Mouse (Mus musculus): Measurements from ENCODE around the gene Gjd3. TPM values are rescaled to one million over a fixed set of nuclear protein-coding genes. Genes with fewer than 3 reads are reported as not detected.
A peak's percentile ranks its signal among the peaks of the same experiment; 100 is the strongest.

Gene Gjd3
- polyA plus RNA-seq, 1 experiment, result not detected

DNA sequence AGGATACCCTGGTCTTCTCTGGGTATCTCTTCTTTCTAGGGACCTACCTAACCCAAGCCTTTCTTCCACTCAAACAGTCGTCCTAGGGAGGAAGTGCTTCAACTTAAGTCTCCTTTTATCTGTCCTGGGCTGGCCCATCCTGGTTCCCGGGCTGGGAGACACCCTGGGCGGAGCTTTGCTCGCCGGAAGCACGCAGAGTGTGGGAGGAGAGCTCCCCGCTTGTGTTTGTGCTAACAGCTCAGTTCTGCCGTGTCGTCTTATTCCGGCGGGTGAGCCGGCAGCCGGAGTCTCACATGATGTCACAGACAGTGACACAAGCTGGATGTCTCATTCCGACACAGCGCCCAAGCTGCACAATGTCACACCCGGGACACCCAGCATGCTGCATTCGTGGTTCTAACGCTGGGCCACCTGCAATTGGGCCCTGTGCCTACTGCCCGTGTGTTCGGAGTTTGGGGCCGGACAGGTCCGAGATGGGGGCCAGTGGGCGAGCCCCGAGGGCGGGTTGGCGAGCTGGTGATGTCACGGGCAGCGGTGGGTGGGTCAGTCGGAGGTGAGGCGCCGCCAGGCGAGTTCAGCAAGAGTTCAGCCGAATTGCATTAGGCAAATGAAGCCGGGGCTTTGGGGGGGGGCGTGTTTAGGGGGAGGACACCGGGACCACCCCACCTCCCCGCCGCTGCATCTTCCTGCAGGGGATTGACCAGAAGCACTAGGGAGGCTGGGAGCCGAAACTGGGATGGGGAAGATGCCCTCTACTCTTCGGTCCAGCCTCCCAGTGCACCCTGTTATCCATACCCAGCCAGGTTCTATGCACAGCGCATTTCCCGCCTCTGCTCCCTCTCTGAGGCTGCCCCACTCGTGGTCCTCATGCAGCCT is 23.1 kb downstream of the Gjd3 start:
- TF ChIP-seq USF1 (IDR thresholded peaks at IDR 0.05; ENCODE audit: low read depth) (no peak), CEBPB (IDR thresholded peaks at IDR 0.05; ENCODE audit: low read depth) (no peak), MAX (IDR thresholded peaks at IDR 0.05) (no peak), CTCF (IDR thresholded peaks at IDR 0.05; ENCODE audit: control insufficient read depth, insufficient read depth, insufficient read length) (no peak), FOSL1 (IDR thresholded peaks at IDR 0.05; ENCODE audit: insufficient read depth, low read length, poor library complexity, severe bottlenecking) (no peak), MYOG (IDR thresholded peaks at IDR 0.05; ENCODE audit: control insufficient read depth, extremely low read depth, insufficient read length) (no peak), MYOD1 (IDR thresholded peaks at IDR 0.05; ENCODE audit: control insufficient read depth, insufficient read length, low read depth) (no peak)
- H3K27me3 ChIP-seq (ENCODE audit: control insufficient read depth, insufficient read depth, insufficient read length), result no peaks in the 10 kb centered on the region
- H3K4me3 ChIP-seq (ENCODE audit: insufficient read depth, poor library complexity, severe bottlenecking), result peak overlapping the region; percentile 57
- peaks cover 94% of the 10 kb centered on the region for H3K79me2 ChIP-seq (ENCODE audit: control insufficient read depth, insufficient read depth)
- H3ac ChIP-seq (ENCODE audit: control insufficient read depth, insufficient read length, low read depth), result peak overlapping the region; percentile 65
- H3K79me3 ChIP-seq (ENCODE audit: low read depth), result peaks cover 48% of the 10 kb centered on the region
- peaks cover 24% of the 10 kb centered on the region for H3K36me3 ChIP-seq (ENCODE audit: control insufficient read depth, insufficient read depth)

GRCm38 (mm10) chr11:98956340-98956739 is 26.5 kb downstream of the Gjd3 start:
- Histone ChIP-seq H3K79me3 (ENCODE audit: low read depth) (peaks cover 47% of the 10 kb centered on the region), H3K36me3 (ENCODE audit: control insufficient read depth, insufficient read depth) (peaks cover 43% of the 10 kb centered on the region), H3K27me3 (ENCODE audit: control insufficient read depth, insufficient read depth, insufficient read length) (no peaks in the 10 kb centered on the region), H3K4me3 (ENCODE audit: insufficient read depth, poor library complexity, severe bottlenecking) (no peak overlapping the region), H3K79me2 (ENCODE audit: control insufficient read depth, insufficient read depth) (peaks cover 94% of the 10 kb centered on the region), H3ac (ENCODE audit: control insufficient read depth, insufficient read length, low read depth) (no peak overlapping the region)
- TF ChIP-seq FOSL1 (IDR thresholded peaks at IDR 0.05; ENCODE audit: insufficient read depth, low read length, poor library complexity, severe bottlenecking), result no peak

DNA sequence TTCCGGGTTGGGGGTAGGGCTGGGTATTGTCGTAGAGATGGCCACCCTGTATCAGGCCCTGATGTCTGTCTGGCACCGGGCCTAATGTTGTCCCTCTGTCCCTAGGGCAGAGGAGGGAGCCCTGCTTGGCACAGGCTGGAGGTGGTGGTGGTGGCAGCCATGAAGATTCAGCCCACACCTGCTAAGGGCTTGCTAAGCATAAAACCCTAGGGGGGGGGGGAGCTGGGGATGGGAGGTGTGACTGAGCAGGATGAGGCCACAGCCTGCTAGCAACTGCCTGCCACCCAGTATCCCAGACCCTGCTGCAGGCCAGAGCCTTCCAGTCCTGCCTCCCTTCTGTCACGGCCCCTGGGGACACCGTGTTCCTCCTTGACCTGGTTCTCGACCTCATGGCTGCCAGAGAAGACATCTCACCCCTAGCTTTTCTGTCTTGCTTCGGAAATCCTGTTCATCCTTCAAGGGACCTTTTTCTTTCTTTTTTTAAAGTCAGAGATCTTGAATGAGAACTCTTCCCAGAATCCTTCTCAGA is 27.0 kb downstream of the Gjd3 start:
- TF ChIP-seq FOSL1 (IDR thresholded peaks at IDR 0.05; ENCODE audit: insufficient read depth, low read length, poor library complexity, severe bottlenecking) (no peak), MAX (IDR thresholded peaks at IDR 0.05) (no peak), CEBPB (IDR thresholded peaks at IDR 0.05; ENCODE audit: low read depth) (no peak), MYOG (IDR thresholded peaks at IDR 0.05; ENCODE audit: control insufficient read depth, extremely low read depth, insufficient read length) (no peak)
- H3ac ChIP-seq (ENCODE audit: control insufficient read depth, insufficient read length, low read depth), result peak overlapping the region; percentile 13
- H3K27me3 ChIP-seq (ENCODE audit: control insufficient read depth, insufficient read depth, insufficient read length), result no peaks in the 10 kb centered on the region
- H3K79me3 ChIP-seq (ENCODE audit: low read depth), result peaks cover 43% of the 10 kb centered on the region
- H3K36me3 ChIP-seq (ENCODE audit: control insufficient read depth, insufficient read depth), result peaks cover 43% of the 10 kb centered on the region
- H3K79me2 ChIP-seq (ENCODE audit: control insufficient read depth, insufficient read depth), result peaks cover 94% of the 10 kb centered on the region
- H3K4me3 ChIP-seq (ENCODE audit: insufficient read depth, poor library complexity, severe bottlenecking), result no peak overlapping the region

DNA sequence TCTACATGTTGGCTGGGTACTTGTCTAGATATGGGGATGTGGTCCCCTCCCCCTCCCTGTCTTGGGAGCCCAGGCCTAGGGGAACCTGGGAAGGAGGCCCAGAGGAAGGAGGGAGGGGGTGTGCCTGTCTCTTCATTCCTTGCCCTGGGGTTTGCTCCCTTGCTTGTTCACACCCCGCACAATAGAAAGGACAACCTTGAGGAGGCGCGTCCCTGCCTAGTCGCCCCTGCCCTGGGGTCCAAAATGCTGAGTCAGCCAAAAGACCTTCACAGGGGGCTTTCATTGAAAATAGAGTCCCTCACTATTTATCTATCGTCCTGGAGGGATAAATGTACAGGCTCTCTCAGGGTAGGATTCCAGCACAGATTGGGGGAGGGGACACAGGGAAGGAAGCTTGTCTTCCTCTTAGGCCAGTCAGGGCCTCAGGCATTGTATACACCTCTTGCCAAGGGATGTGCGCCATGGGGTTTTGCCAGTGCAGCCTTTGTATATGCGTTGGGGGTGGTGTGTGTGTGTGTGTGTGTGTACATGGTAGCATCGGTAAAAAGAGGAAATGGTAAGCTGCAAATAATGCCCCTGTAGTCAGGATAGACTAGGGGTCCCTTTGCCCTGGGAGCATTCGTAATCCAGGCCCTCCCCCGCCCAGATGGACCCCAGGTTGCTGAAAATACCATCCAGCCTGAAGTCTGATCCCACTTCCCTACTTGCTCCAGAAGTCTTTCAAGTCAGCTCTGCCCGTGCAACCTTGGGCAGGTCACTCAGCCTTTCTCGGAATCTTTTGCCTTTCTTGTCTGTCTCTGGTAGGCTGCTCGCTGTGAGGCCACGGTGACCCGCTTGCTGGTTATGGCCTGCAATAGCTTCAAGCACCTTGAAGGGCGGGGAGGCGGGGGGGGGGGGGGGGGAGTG is 27.8 kb downstream of the Gjd3 start:
- peaks cover 43% of the 10 kb centered on the region for H3K79me3 ChIP-seq (ENCODE audit: low read depth)
- no peak for TF ChIP-seq MAX (IDR thresholded peaks at IDR 0.05)
- TF ChIP-seq MYOD1 (IDR thresholded peaks at IDR 0.05; ENCODE audit: control insufficient read depth, insufficient read length, low read depth), result no peak
- TF ChIP-seq USF1 (IDR thresholded peaks at IDR 0.05; ENCODE audit: low read depth), result no peak
- TF ChIP-seq MYOG (IDR thresholded peaks at IDR 0.05; ENCODE audit: control insufficient read depth, extremely low read depth, insufficient read length), result no peak
- TF ChIP-seq CTCF (IDR thresholded peaks at IDR 0.05; ENCODE audit: control insufficient read depth, insufficient read depth, insufficient read length), result no peak
- no peak for TF ChIP-seq FOSL1 (IDR thresholded peaks at IDR 0.05; ENCODE audit: insufficient read depth, low read length, poor library complexity, severe bottlenecking)
- TF ChIP-seq CEBPB (IDR thresholded peaks at IDR 0.05; ENCODE audit: low read depth), result no peak
- H3ac ChIP-seq (ENCODE audit: control insufficient read depth, insufficient read length, low read depth), result no peak overlapping the region
- no peak overlapping the region for H3K4me3 ChIP-seq (ENCODE audit: insufficient read depth, poor library complexity, severe bottlenecking)
- peaks cover 43% of the 10 kb centered on the region for H3K36me3 ChIP-seq (ENCODE audit: control insufficient read depth, insufficient read depth)
- peaks cover 94% of the 10 kb centered on the region for H3K79me2 ChIP-seq (ENCODE audit: control insufficient read depth, insufficient read depth)
- H3K27me3 ChIP-seq (ENCODE audit: control insufficient read depth, insufficient read depth, insufficient read length), result no peaks in the 10 kb centered on the region

- TF ChIP-seq CTCF (IDR thresholded peaks at IDR 0.05; ENCODE audit: control insufficient read depth, insufficient read depth, insufficient read length) (peak; percentile 42), MAX (IDR thresholded peaks at IDR 0.05) (no peak)
- Histone ChIP-seq H3K36me3 (ENCODE audit: control insufficient read depth, insufficient read depth) (peaks cover 43% of the 10 kb centered on the region), H3K4me3 (ENCODE audit: insufficient read depth, poor library complexity, severe bottlenecking) (no peak overlapping the region), H3ac (ENCODE audit: control insufficient read depth, insufficient read length, low read depth) (no peak overlapping the region), H3K79me3 (ENCODE audit: low read depth) (peaks cover 49% of the 10 kb centered on the region), H3K27me3 (ENCODE audit: control insufficient read depth, insufficient read depth, insufficient read length) (no peaks in the 10 kb centered on the region), H3K79me2 (ENCODE audit: control insufficient read depth, insufficient read depth) (peaks cover 99% of the 10 kb centered on the region)
Measured at GRCm38 (mm10) chr11:98954373-98954772, 28.4 kb downstream of the Gjd3 start.
